Mouse (Mus musculus) testis, adult 2 months (tissue): ENCODE measurements around the gene Tmprss5.

Source experiments
- CTCF ChIP-seq: fragments of 200-500 bp; IDR thresholded peaks from 2 replicates; pipeline ENCODE4 v1.5.1; 2012; ENCODE audit warnings: low read depth, mild to moderate bottlenecking, inconsistent platforms, low read length, moderate library complexity; ENCODE audit not compliant: control insufficient read depth, insufficient read depth, insufficient replicate concordance
- POLR2A ChIP-seq: fragments of 200-500 bp; IDR thresholded peaks from 2 replicates; pipeline ENCODE4 v1.6.1; 2012; ENCODE audit warnings: low read depth, mild to moderate bottlenecking, inconsistent platforms, low read length, moderate library complexity; ENCODE audit not compliant: control insufficient read depth

GRCm38 (mm10) chr9:49076847-49077246 is 4.2 kb upstream of the Tmprss5 start:
- TF ChIP-seq POLR2A (no peak), CTCF (no peak)
